Mouse (Mus musculus) adrenal gland, adult (tissue): ENCODE data around the gene Camk1d.

Experiments used
- DNase-seq, 2 experiments: peaks; one replicate each; pipeline ENCODE4 v3.0.0; 2022 to 2023; ENCODE audit warnings: low spot score in 1 of 2; ENCODE audit not compliant: inconsistent age in 2 of 2

Camk1d gene

DNA sequence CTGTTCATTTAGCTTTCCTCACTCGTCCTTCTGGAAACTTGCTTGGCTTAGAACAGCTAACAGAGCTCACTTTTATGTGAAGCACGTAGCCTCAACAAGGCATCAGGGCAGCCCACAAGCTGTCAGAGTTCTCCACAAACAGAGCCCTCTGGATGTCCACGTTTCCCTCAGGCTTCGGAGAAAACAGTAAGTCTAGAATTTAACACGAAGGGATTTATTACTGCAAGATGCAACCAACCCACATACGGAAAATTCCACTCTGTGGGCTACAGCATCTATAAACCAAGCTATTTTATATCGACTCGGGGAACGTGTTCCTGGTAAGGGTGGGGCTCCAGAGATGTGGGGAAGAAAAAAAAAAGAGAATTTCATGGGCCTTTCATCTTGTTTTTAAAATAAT, 369.0 kb downstream of the Camk1d start:
- no peak for DNase-seq

- no peak for DNase-seq
Observed at GRCm38 (mm10) chr2:5327533-5328250, 386.6 kb downstream of the Camk1d start.

GRCm38 (mm10) chr2:5324806-5325205, 389.5 kb downstream of the Camk1d start:
- DNase-seq = no peak

- DNase-seq = no peak
Observed at GRCm38 (mm10) chr2:5321660-5322295, 392.5 kb downstream of the Camk1d start.

GRCm38 (mm10) chr2:5319138-5319537, 395.2 kb downstream of the Camk1d start:
- no peak for DNase-seq

DNA sequence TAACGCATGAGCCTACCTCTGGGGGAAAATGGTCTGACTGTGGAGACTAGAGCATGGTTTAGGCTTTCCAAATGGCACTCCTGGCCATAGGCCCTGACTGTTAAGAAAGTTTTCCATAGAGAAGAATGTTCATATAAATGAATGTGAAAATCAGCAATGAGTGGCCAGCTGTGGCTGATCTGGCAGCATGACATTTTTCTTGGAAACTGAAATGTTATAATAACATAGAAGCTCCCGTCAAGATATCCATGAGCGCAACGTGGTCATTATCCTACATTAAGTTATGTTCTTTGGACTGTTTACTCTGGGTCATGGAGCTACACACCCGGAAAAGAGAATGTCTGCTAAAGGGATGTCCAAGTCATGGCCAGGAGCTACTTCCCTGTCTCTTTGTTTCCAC, 397.6 kb downstream of the Camk1d start:
- DNase-seq = no peak

DNA sequence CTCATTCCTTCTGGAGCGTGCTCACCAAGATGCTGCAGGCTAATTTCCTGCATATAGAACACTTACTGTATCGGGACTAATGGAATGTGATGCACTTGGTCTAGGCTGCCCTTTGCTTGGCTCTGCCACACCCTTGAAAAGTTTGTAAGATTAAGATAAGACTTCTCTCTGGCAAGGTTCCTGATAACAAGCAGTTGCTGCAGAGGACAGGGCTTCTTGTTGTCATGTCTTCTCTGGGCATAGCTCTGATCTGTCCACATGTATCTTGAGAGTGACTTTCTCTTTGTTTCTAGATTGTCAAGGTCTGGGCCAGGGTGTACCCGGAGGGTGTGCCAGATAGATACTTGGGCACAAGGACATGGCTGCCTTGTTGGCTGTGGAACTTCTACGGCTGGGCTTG, 398.1 kb downstream of the Camk1d start:
- no peak for DNase-seq

GRCm38 (mm10) chr2:5315291-5315828, 399.0 kb downstream of the Camk1d start:
- DNase-seq = no peak

- no peak for DNase-seq
Observed at GRCm38 (mm10) chr2:5314530-5315166, 399.7 kb downstream of the Camk1d start.

GRCm38 (mm10) chr2:5305156-5305555, 409.2 kb downstream of the Camk1d start:
- DNase-seq = no peak

DNA sequence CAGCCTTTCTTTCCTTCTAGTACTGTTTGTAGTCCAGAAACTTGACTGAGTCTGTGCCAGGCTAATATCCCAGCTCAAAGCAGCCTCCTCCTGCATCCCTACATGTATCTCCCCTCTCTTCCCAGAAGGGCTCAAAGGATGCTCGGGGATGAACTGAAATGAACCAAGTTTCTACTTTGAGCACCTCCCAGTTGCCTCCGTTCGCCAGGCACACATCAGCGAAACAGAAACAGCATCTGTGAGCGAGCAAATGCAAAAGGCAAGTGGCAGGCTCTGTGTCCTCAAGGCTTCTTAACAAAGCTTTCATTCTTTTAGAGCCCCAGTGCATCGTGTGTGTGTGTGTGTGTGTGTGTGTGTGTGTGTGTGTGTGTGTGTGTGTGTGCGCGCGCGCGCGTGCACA, 409.9 kb downstream of the Camk1d start:
- DNase-seq = no peak

GRCm38 (mm10) chr2:5301286-5301685, 413.0 kb downstream of the Camk1d start:
- no peak for DNase-seq

DNA sequence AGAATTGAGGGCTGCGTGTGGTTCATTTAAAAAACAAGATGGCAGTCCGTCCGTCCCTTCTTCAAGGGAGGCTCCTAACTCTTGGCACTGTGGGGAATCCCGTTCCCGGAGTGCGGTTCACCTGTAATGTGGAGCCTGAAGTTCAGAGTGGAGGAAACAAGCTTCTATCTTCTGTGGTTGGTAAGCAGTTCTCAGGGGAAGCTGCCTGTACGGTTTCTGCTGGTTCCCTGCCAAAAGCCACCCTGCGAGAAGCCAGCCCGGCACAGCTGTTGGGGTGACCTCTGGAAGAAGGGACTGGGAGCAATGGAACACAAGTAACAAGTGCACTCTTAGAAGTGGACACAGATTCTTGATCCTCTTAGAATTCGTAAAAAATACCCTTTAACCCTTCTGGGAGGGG, 416.2 kb downstream of the Camk1d start:
- DNase-seq = peak; percentile 7 to 49

- no peak for DNase-seq
Observed at GRCm38 (mm10) chr2:5296749-5297545, 417.4 kb downstream of the Camk1d start.

GRCm38 (mm10) chr2:5295098-5295497, 419.2 kb downstream of the Camk1d start:
- no peak for DNase-seq

GRCm38 (mm10) chr2:5294451-5294850, 419.9 kb downstream of the Camk1d start:
- no peak for DNase-seq

- DNase-seq = peak in 1 of 2 experiments; percentile 12
Observed at GRCm38 (mm10) chr2:5288593-5288992, 425.7 kb downstream of the Camk1d start.

DNA sequence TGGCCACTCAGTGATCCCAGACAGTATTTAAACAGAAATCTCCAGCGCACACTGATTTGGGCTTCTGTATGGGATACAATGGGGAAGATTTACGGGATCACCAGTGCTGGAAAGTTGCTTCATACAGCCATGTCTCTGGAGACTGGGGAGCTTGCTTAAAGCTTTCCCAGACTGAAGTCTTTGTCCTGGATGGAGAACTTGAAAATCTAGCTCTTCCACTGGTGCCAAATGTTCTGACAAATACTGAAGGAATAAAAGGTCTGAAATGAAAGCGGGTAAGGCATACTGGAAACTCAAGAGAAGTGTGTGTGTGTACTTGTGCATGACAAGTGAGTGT, 427.3 kb downstream of the Camk1d start:
- no peak for DNase-seq

GRCm38 (mm10) chr2:5286189-5287043, 427.9 kb downstream of the Camk1d start:
- DNase-seq = peak; percentile 30 to 73

DNA sequence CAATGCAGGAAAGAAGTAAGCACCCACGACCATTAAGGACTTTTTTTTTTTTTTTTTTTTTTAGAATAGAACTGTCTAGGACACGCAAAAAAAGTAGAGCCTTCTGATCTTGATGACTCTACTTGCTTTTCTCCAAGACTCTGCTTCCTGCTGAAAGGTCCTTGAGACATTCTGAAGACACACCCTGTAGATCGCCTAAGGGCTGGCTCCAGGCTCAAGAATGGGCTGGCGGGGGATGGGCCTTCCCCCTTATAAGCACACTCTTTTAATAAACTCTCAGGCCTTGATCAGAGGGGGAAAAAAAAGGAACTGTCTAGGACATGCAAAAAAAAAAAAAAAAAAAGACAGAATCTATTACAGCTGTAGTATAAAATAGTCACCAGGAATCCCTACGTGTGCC, 430.0 kb downstream of the Camk1d start:
- no peak for DNase-seq
